8 mouse cellular contexts compared by ENCODE assay signal in the genomic region with DNA sequence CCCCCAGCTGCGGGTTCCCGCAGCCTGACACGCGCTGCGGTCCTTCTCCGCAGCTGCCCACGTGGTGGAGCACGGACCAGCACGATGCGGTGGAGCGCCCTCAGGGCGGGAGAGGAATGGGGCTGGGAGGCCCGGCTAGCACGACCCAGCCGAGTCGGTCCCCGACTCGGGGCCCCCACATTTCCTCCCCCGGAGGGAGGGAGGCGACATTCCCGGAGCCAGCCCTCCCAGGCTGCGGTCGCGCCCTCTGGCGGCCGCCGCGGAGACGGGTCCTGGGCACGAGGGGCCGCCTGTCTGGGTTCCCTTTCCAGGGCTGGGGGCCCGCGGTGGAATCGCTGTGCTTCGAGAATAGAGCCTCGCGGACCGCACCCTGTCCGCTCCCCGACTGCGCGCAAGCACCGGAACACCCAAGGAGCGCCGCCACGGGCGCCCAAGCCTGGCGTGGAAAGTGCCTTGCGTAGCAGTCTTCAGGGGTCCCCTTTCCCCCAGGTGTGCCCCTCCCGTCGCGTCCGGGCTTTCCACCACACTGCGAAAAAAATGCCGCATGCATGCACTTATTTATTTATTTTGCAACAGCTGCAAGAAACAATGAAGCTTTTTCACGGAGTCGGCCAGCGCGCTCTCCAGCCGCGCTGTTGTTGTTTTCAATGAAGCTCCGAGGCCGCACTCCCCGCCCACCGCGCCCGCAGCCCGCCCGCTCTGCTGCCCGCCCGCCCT. TPM values are rescaled to one million over a fixed set of nuclear protein-coding genes. Genes with fewer than 3 reads are reported as not detected.
DNase-seq lines count a peak whose midpoint lies in the region; ATAC-seq and TF ChIP-seq lines count a peak whose summit lies in the region.

No protein-coding gene starts in this region.

- dilution Hi-C loops in CH12.LX (cut with MboI; ENCODE audit: extremely low pct_ligation_motif_present, extremely low pct_unique_long_range_greater_than_20kb, low sequenced_read_pairs), result no loop called here

- no peak for TF ChIP-seq RAD21 in CH12.LX (IDR thresholded peaks at IDR 0.05; ENCODE audit: low read depth, low read length)

- TF ChIP-seq POLR2A in CH12.LX (IDR thresholded peaks at IDR 0.05; ENCODE audit: low read depth, low read length), result no peak

- ATAC-seq in forebrain, embryonic 11.5 days (replicated peaks; ENCODE audit: low FRiP score), result peak; percentile 81
- ATAC-seq in heart, embryonic 15.5 days (replicated peaks; ENCODE audit: insufficient number of reproducible peaks, insufficient read depth, low FRiP score, low read depth), result peak; percentile 77
- peak; percentile 79 for ATAC-seq in liver, embryonic 13.5 days (ENCODE audit: low read depth)
- peak; percentile 77 for ATAC-seq in stomach, embryonic 14.5 days (ENCODE audit: insufficient number of reproducible peaks, insufficient read depth, low FRiP score, low read depth)

- no peak for DNase-seq in CH12.LX (ENCODE audit: extremely low read depth)
- peak; percentile 66 for DNase-seq in c-Kit-positive CD71-positive TER-119-negative erythroid progenitor cells, embryonic 14.5 days (ENCODE audit: low read depth)
- DNase-seq in forebrain, embryonic 11.5 days (ENCODE audit: low spot score), result peak; percentile 95
- DNase-seq in kidney, postnatal 14 days, result peak; percentile 88
- peak; percentile 78 for DNase-seq in liver, embryonic 13.5 days
- DNase-seq in natural killer cell, adult 2 months (ENCODE audit: low spot score in 2 of 2), result peak; percentile 36 to 50

- no peaks in the 10 kb centered on the region for H3K36me3 ChIP-seq in CH12.LX (replicated peaks in 1 of 2; ENCODE audit: control insufficient read depth in 1 of 2, insufficient read depth in 1 of 2, low read length in 1 of 2)
- H3K36me3 ChIP-seq in forebrain, embryonic 11.5 days (ENCODE audit: control insufficient read depth, insufficient read depth, low read length), result no peaks in the 10 kb centered on the region
- no peaks in the 10 kb centered on the region for H3K36me3 ChIP-seq in heart, embryonic 15.5 days
- no peaks in the 10 kb centered on the region for H3K36me3 ChIP-seq in liver, embryonic 13.5 days
- no peaks in the 10 kb centered on the region for H3K36me3 ChIP-seq in stomach, embryonic 14.5 days (ENCODE audit: control insufficient read depth, insufficient read depth, low read length)

- H3K4me2 ChIP-seq in CH12.LX (ENCODE audit: insufficient read depth, low read depth, poor library complexity, severe bottlenecking), result peak overlapping the region; percentile 93
- peak overlapping the region; percentile 98 for H3K4me2 ChIP-seq in forebrain, embryonic 11.5 days (ENCODE audit: low read depth, low read length, severe bottlenecking)
- H3K4me2 ChIP-seq in heart, embryonic 15.5 days, result peak overlapping the region; percentile 97
- peak overlapping the region; percentile 97 for H3K4me2 ChIP-seq in liver, embryonic 13.5 days
- peak overlapping the region; percentile 57 for H3K4me2 ChIP-seq in stomach, embryonic 14.5 days (replicated peaks; ENCODE audit: low read depth, low read length)

- peak overlapping the region in 2 of 3 experiments; percentile 47 to 77 for H3K4me3 ChIP-seq in CH12.LX (replicated peaks in 1 of 3; ENCODE audit: low read depth in 2 of 3, low read length in 2 of 3, poor library complexity in 1 of 3)
- peak overlapping the region; percentile 62 for H3K4me3 ChIP-seq in forebrain, embryonic 11.5 days (ENCODE audit: low read depth, low read length)
- peak overlapping the region; percentile 98 for H3K4me3 ChIP-seq in heart, embryonic 15.5 days
- peak overlapping the region; percentile 90 for H3K4me3 ChIP-seq in liver, embryonic 13.5 days (replicated peaks)
- H3K4me3 ChIP-seq in stomach, embryonic 14.5 days (ENCODE audit: low read depth, low read length), result peak overlapping the region; percentile 86

- H3K9ac ChIP-seq in CH12.LX (ENCODE audit: insufficient read depth, low read depth), result no peak overlapping the region
- H3K9ac ChIP-seq in forebrain, embryonic 11.5 days (ENCODE audit: low read length), result peak overlapping the region; percentile 96
- H3K9ac ChIP-seq in heart, embryonic 15.5 days, result peak overlapping the region; percentile 99
- peak overlapping the region; percentile 88 for H3K9ac ChIP-seq in liver, embryonic 13.5 days
- H3K9ac ChIP-seq in stomach, embryonic 14.5 days (replicated peaks; ENCODE audit: low read depth, low read length), result peak overlapping the region; percentile 72

- TF ChIP-seq EP300 in CH12.LX (IDR thresholded peaks at IDR 0.05; ENCODE audit: low read length), result no peak

- in situ Hi-C loops in CH12.LX (cut with MboI; ENCODE audit: low pct_ligation_motif_present, low pct_unique_long_range_greater_than_20kb, low sequenced_read_pairs), result no loop called here

- peaks cover 7% of the 10 kb centered on the region for H3K9me3 ChIP-seq in CH12.LX (replicated peaks; ENCODE audit: low read length)
- H3K9me3 ChIP-seq in forebrain, embryonic 11.5 days (ENCODE audit: control insufficient read depth, low read length), result no peaks in the 10 kb centered on the region
- H3K9me3 ChIP-seq in heart, embryonic 15.5 days (replicated peaks), result no peaks in the 10 kb centered on the region
- H3K9me3 ChIP-seq in liver, embryonic 13.5 days (replicated peaks), result no peaks in the 10 kb centered on the region
- no peaks in the 10 kb centered on the region for H3K9me3 ChIP-seq in stomach, embryonic 14.5 days (ENCODE audit: control insufficient read depth, low read depth, low read length)

- H3K79me2 ChIP-seq in CH12.LX (replicated peaks; ENCODE audit: control insufficient read depth, extremely low read depth, insufficient read depth, poor library complexity, severe bottlenecking), result no peaks in the 10 kb centered on the region

- H3K27ac ChIP-seq in CH12.LX (ENCODE audit: insufficient read depth, low read depth), result no peak overlapping the region
- peak overlapping the region; percentile 99 for H3K27ac ChIP-seq in forebrain, embryonic 11.5 days (ENCODE audit: low read depth, low read length)
- peak overlapping the region; percentile 100 for H3K27ac ChIP-seq in heart, embryonic 15.5 days
- H3K27ac ChIP-seq in liver, embryonic 13.5 days, result peak overlapping the region; percentile 92
- peak overlapping the region; percentile 100 for H3K27ac ChIP-seq in stomach, embryonic 14.5 days (ENCODE audit: low read length)

- H3K4me1 ChIP-seq in CH12.LX (ENCODE audit: control insufficient read depth in 1 of 2, insufficient read depth in 2 of 2), result peaks cover 0 to 3% of the 10 kb centered on the region in 2 experiments; a peak in 1 of 4 replicates
- H3K4me1 ChIP-seq in forebrain, embryonic 11.5 days (replicated peaks; ENCODE audit: control insufficient read depth, insufficient read depth, low read length), result peaks cover 5% of the 10 kb centered on the region; the same call in 1 of the 2 replicates
- H3K4me1 ChIP-seq in heart, embryonic 15.5 days (replicated peaks), result peaks cover 17% of the 10 kb centered on the region
- peaks cover 41% of the 10 kb centered on the region for H3K4me1 ChIP-seq in liver, embryonic 13.5 days (replicated peaks)
- peaks cover 15% of the 10 kb centered on the region for H3K4me1 ChIP-seq in stomach, embryonic 14.5 days (ENCODE audit: control insufficient read depth, insufficient read depth, low read length)

- peaks cover 87% of the 10 kb centered on the region for H3K27me3 ChIP-seq in CH12.LX (replicated peaks)
- H3K27me3 ChIP-seq in forebrain, embryonic 11.5 days (ENCODE audit: control insufficient read depth, insufficient read depth, low read length), result no peaks in the 10 kb centered on the region
- H3K27me3 ChIP-seq in heart, embryonic 15.5 days, result no peaks in the 10 kb centered on the region
- peaks cover 19% of the 10 kb centered on the region for H3K27me3 ChIP-seq in liver, embryonic 13.5 days
- no peaks in the 10 kb centered on the region for H3K27me3 ChIP-seq in stomach, embryonic 14.5 days (ENCODE audit: control insufficient read depth, insufficient read depth, low read length)

- under 1% methylated on average over 59 of the region's 71 CpGs for WGBS in forebrain, embryonic 11.5 days
- WGBS in heart, embryonic 15.5 days, result under 1% methylated on average over 70 of the region's 71 CpGs
- WGBS in liver, embryonic 13.5 days (ENCODE audit: insufficient replicate concordance), result under 1% methylated on average over 58 of the region's 71 CpGs
- WGBS in stomach, embryonic 14.5 days, result under 1% methylated on average over 48 of the region's 71 CpGs

- peak in 1 of 2 experiments; percentile 63; a peak in 2 of 4 replicates for TF ChIP-seq CTCF in CH12.LX (conservative IDR thresholded peaks at IDR 0.05 in 1 of 2, IDR thresholded peaks at IDR 0.05 in 1 of 2; ENCODE audit: low read depth in 2 of 2, low read length in 2 of 2)

TF ChIP-seq in CH12.LX, 34 proteins besides CTCF, POLR2A, EP300 and RAD21:
- TF ChIP-seq NELFE (IDR thresholded peaks at IDR 0.05; ENCODE audit: low read depth, low read length), result no peak
- TF ChIP-seq SMC3 (IDR thresholded peaks at IDR 0.05; ENCODE audit: low read depth, low read length), result peak; percentile 58

RNA-seq across cellular contexts. Expression of gene Igf1r, which starts 1.7 kb away (rescaled TPM):
- total RNA-seq in CH12.LX (2012; rRNA removed), result 0.80 and 1.6 TPM in 2 replicates
- 0.19 and 0.47 TPM in 2 replicates for total RNA-seq in CH12.LX (2014; rRNA removed)
- polyA plus RNA-seq in CH12.LX (2012; ENCODE audit: insufficient read length, low read depth), result 0.29 and 0.63 TPM in 2 replicates
- polyA plus RNA-seq in forebrain, embryonic 11.5 days (2014; fragmentation: Nextera tagmentation; extraction: Ambion mirVana), result 17.7 and 18.3 TPM in 2 replicates
- 13.9 and 16.5 TPM in 2 replicates for polyA plus RNA-seq in heart, embryonic 15.5 days (2015; fragmentation: Nextera tagmentation; extraction: Ambion mirVana)
- 4.1 and 4.3 TPM in 2 replicates for polyA plus RNA-seq in liver, embryonic 13.5 days (2015; fragmentation: Nextera tagmentation; extraction: Ambion mirVana)
- 23.0 and 23.2 TPM in 2 replicates for polyA plus RNA-seq in stomach, embryonic 14.5 days (2014; fragmentation: Nextera tagmentation; extraction: Ambion mirVana)
